Mouse (Mus musculus): ENCODE data around the gene Gm20773. TPM values are rescaled to one million over a fixed set of nuclear protein-coding genes. Genes with fewer than 3 reads are reported as not detected.
"Not testable (repeated sequence)": the region's sequence is repeated elsewhere in the genome, so short reads cannot be mapped to it uniquely, and the experiment has no call there.

The Gm20773 gene
- total RNA-seq (2012; rRNA removed), result not detected in 2 replicates
- total RNA-seq (2014; rRNA removed), result not detected in 2 replicates
- not detected in 2 replicates for polyA plus RNA-seq (2012; ENCODE audit: insufficient read length, low read depth)

- H3K4me2 ChIP-seq (ENCODE audit: insufficient read depth, low read depth, poor library complexity, severe bottlenecking); dilution Hi-C loops (cut with MboI; ENCODE audit: extremely low pct_ligation_motif_present, extremely low pct_unique_long_range_greater_than_20kb, low sequenced_read_pairs); in situ Hi-C loops (cut with MboI; ENCODE audit: low pct_ligation_motif_present, low pct_unique_long_range_greater_than_20kb, low sequenced_read_pairs): not testable (repeated sequence)
Observed at GRCm38 (mm10) chrY:13493726-13494125, at the start of gene Gm20773. Gene Gm20773, plus strand, starts transcription at chrY:13494026.

GRCm38 (mm10) chrY:13465479-13465878 is 28.3 kb upstream of the Gm20773 start, which contains the start of gene Gm21866:
Gene Gm21866, minus strand, starts transcription at chrY:13465579.
- H3K27ac ChIP-seq (ENCODE audit: insufficient read depth, low read depth); dilution Hi-C loops (cut with MboI; ENCODE audit: extremely low pct_ligation_motif_present, extremely low pct_unique_long_range_greater_than_20kb, low sequenced_read_pairs); H3K4me2 ChIP-seq (ENCODE audit: insufficient read depth, low read depth, poor library complexity, severe bottlenecking); DNase-seq (ENCODE audit: extremely low read depth); H3K27me3 ChIP-seq (replicated peaks); H3K36me3 ChIP-seq (replicated peaks in 1 of 2; ENCODE audit: control insufficient read depth in 1 of 2, insufficient read depth in 1 of 2, low read length in 1 of 2); in situ Hi-C loops (cut with MboI; ENCODE audit: low pct_ligation_motif_present, low pct_unique_long_range_greater_than_20kb, low sequenced_read_pairs); H3K79me2 ChIP-seq (replicated peaks; ENCODE audit: control insufficient read depth, extremely low read depth, insufficient read depth, poor library complexity, severe bottlenecking); H3K4me3 ChIP-seq (replicated peaks in 1 of 3; ENCODE audit: low read depth in 2 of 3, low read length in 2 of 3, poor library complexity in 1 of 3); H3K9ac ChIP-seq (ENCODE audit: insufficient read depth, low read depth); H3K9me3 ChIP-seq (replicated peaks; ENCODE audit: low read length); H3K4me1 ChIP-seq (ENCODE audit: control insufficient read depth in 1 of 2, insufficient read depth in 2 of 2): not testable (repeated sequence)

More at GRCm38 (mm10) chrY:13493726-13494125, at the start of gene Gm20773:
- not testable (repeated sequence) for H3K4me3 ChIP-seq (replicated peaks in 1 of 3; ENCODE audit: low read depth in 2 of 3, low read length in 2 of 3, poor library complexity in 1 of 3); H3K27me3 ChIP-seq (replicated peaks); H3K27ac ChIP-seq (ENCODE audit: insufficient read depth, low read depth); H3K9me3 ChIP-seq (replicated peaks; ENCODE audit: low read length); H3K4me1 ChIP-seq (ENCODE audit: control insufficient read depth in 1 of 2, insufficient read depth in 2 of 2); H3K79me2 ChIP-seq (replicated peaks; ENCODE audit: control insufficient read depth, extremely low read depth, insufficient read depth, poor library complexity, severe bottlenecking); H3K9ac ChIP-seq (ENCODE audit: insufficient read depth, low read depth); DNase-seq (ENCODE audit: extremely low read depth); H3K36me3 ChIP-seq (replicated peaks in 1 of 2; ENCODE audit: control insufficient read depth in 1 of 2, insufficient read depth in 1 of 2, low read length in 1 of 2)

Other genes with a start within 250 kb of the Gm20773 start
- gene Gm21440, start 241.6 kb upstream of the Gm20773 start, total RNA-seq (2012; rRNA removed), result not detected in 2 replicates
- gene Gm21440, start 241.6 kb upstream of the Gm20773 start, total RNA-seq (2014; rRNA removed), result not detected in 2 replicates
- gene Gm21440, start 241.6 kb upstream of the Gm20773 start, polyA plus RNA-seq (2012; ENCODE audit: insufficient read length, low read depth), result not detected in 2 replicates
- not detected in 2 replicates for gene Gm21454, start 241.6 kb upstream of the Gm20773 start, total RNA-seq (2012; rRNA removed)
- not detected in 2 replicates for gene Gm21454, start 241.6 kb upstream of the Gm20773 start, total RNA-seq (2014; rRNA removed)
- gene Gm21454, start 241.6 kb upstream of the Gm20773 start, polyA plus RNA-seq (2012; ENCODE audit: insufficient read length, low read depth), result not detected in 2 replicates
- gene Gm21725, start 145.0 kb upstream of the Gm20773 start, total RNA-seq (2012; rRNA removed), result not detected in 2 replicates
- gene Gm21725, start 145.0 kb upstream of the Gm20773 start, total RNA-seq (2014; rRNA removed), result not detected in 2 replicates
- gene Gm21725, start 145.0 kb upstream of the Gm20773 start, polyA plus RNA-seq (2012; ENCODE audit: insufficient read length, low read depth), result not detected in 2 replicates
- not detected in 2 replicates for gene Gm21866, start 28.4 kb upstream of the Gm20773 start, total RNA-seq (2012; rRNA removed)
- gene Gm21866, start 28.4 kb upstream of the Gm20773 start, total RNA-seq (2014; rRNA removed), result not detected in 2 replicates
- not detected in 2 replicates for gene Gm21866, start 28.4 kb upstream of the Gm20773 start, polyA plus RNA-seq (2012; ENCODE audit: insufficient read length, low read depth)

Data from CH12.LX (cell line).